Mouse (Mus musculus) heart, postnatal 0 days (tissue): ENCODE results near the gene Tiam2. TPM values are rescaled to one million over a fixed set of nuclear protein-coding genes. Genes with fewer than 3 reads are reported as not detected.

Experiments used
- ATAC-seq: fragments of 200-750 bp; cut with Nextera tagmentation; 2 replicates; pipeline ENCODE4 v1.8.0; 2017; ENCODE audit warnings: low read depth, moderate number of reproducible peaks, moderate library complexity; ENCODE audit not compliant: insufficient read depth
- DNase-seq: peaks from one replicate; pipeline ENCODE4 v3.0.0-alpha.2; 2016; ENCODE audit warnings: low spot score
- H3K27ac ChIP-seq: fragments of 300-500 bp; sonication (generic); 2 replicates; pipeline ENCODE4 v1.5.1; 2014; ENCODE audit warnings: low read depth, mild to moderate bottlenecking
- H3K27me3 ChIP-seq: fragments of 300-500 bp; sonication (generic); 2 replicates; pipeline ENCODE4 v1.6.1; 2014; ENCODE audit warnings: low read length, mixed read lengths; ENCODE audit not compliant: control insufficient read depth, insufficient read depth
- H3K36me3 ChIP-seq: fragments of 300-500 bp; sonication (generic); replicated peaks from 2 replicates; pipeline ENCODE4 v1.6.1; 2014; ENCODE audit warnings: low read length, mixed read lengths; ENCODE audit not compliant: control insufficient read depth, insufficient read depth
- H3K4me1 ChIP-seq: fragments of 300-500 bp; sonication (generic); 2 replicates; pipeline ENCODE4 v1.6.1; 2014; ENCODE audit warnings: antibody characterized with exemption; ENCODE audit not compliant: control insufficient read depth, insufficient read depth
- H3K4me2 ChIP-seq: fragments of 300-500 bp; sonication (generic); 2 replicates; pipeline ENCODE4 v1.6.1; 2014; ENCODE audit warnings: low read depth, mild to moderate bottlenecking, low read length, moderate library complexity
- H3K4me3 ChIP-seq: fragments of 300-500 bp; sonication (generic); 2 replicates; pipeline ENCODE4 v1.5.1; 2014; ENCODE audit warnings: low read depth, low read length
- H3K9ac ChIP-seq: fragments of 300-500 bp; sonication (generic); replicated peaks from 2 replicates; pipeline ENCODE4 v1.6.1; 2014; ENCODE audit warnings: low read depth, low read length, mixed read lengths
- H3K9me3 ChIP-seq: fragments of 300-500 bp; sonication (generic); replicated peaks from 2 replicates; pipeline ENCODE4 v1.6.1; 2016; ENCODE audit warnings: low read length; ENCODE audit not compliant: control insufficient read depth
- CTCF ChIP-seq: IDR thresholded peaks from 2 replicates; pipeline ENCODE4 v1.5.1; 2016; ENCODE audit warnings: antibody characterized with exemption, control low read depth, low read depth
- EP300 ChIP-seq: IDR thresholded peaks from 2 replicates; pipeline ENCODE4 v1.6.1; 2016; ENCODE audit warnings: antibody characterized with exemption, low read depth
- WGBS: fragments of 180-500 bp; shearing (Covaris S2); extraction: QIAGEN DNeasy Blood & Tissue Kit; methylation state at CpG from one replicate; pipeline ENCODE4 v1.1.7; 2014; 5-methylcytosine and 5-hydroxymethylcytosine counted together
- polyA plus RNA-seq: library from polyadenylated mRNA; unstranded; fragments of >200 nt; fragmentation: Nextera tagmentation; extraction: Ambion mirVana; gene quantifications from 2 replicates; pipeline ENCODE4 v1.2.1, GENCODE M21; 2015
- total RNA-seq: library from RNA; depleted of rRNA; stranded (reverse); fragments of >200 nt; gene quantifications from 2 replicates; pipeline ENCODE4 v1.2.3, GENCODE M21; 2014; ENCODE audit warnings: low replicate concordance

Gene Tiam2
- total and polyA plus RNA-seq, 2 experiments from 2014 or later, result 1.7 to 3.6 TPM

DNA sequence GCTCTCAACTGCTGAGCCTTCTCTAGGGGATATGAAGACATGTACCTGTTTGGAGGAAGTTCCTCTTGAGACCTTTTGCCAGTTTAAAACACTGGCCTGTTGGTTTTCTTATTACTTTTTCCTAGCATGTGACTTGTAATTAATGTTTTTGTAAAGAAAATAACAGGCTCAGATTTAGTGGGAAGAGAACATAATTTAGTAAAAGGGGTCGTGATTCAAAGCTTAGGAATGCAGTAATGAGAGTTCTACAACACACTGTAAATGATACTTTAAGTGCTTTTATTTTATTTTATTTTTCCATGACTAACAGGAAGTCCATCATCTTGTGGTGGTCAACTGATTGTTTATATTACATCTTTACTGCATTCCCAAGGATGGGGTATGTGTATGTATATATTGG lies 42.0 kb downstream of the Tiam2 start:
- Histone ChIP-seq H3K27me3 (no peaks in the 10 kb centered on the region), H3K4me1 (no peaks in the 10 kb centered on the region), H3K9ac (no peak overlapping the region), H3K4me2 (no peak overlapping the region), H3K4me3 (no peak overlapping the region), H3K36me3 (no peaks in the 10 kb centered on the region), H3K27ac (no peak overlapping the region), H3K9me3 (no peaks in the 10 kb centered on the region)
- DNase-seq (no peak), ATAC-seq (no peak)
- WGBS, result 63% methylated on average over 1 of the region's 1 CpGs
- TF ChIP-seq CTCF (no peak), EP300 (no peak)

GRCm38 (mm10) chr17:3369631-3370030 lies 43.3 kb downstream of the Tiam2 start:
- 79% methylated on average over 4 of the region's 4 CpGs for WGBS
- no peak for TF ChIP-seq EP300
- no peak for TF ChIP-seq CTCF
- Histone ChIP-seq H3K4me3 (no peak overlapping the region), H3K36me3 (no peaks in the 10 kb centered on the region), H3K4me1 (no peaks in the 10 kb centered on the region), H3K9ac (no peak overlapping the region), H3K9me3 (no peaks in the 10 kb centered on the region), H3K4me2 (no peak overlapping the region), H3K27me3 (no peaks in the 10 kb centered on the region), H3K27ac (no peak overlapping the region)
- ATAC-seq, result no peak
- no peak for DNase-seq

DNA sequence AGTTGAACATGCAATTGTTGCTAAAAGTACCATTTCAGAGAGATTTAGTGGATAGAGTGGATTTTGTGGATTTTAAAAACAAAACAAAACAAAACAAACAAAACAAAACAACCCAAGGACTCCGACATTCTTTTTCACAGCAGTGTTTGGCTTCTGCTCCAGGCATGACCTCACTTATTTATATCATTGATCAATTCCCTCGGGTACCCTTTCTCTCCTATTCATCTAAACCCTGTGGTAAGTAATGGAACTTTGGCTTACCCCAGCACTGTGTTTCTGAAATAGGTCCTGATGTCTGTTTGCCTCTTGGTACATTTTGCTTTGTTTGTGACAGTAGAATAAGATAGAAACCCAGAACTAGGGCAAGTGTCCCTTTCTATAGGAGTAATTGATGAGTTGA lies 52.2 kb downstream of the Tiam2 start:
- H3K27me3 ChIP-seq, result no peaks in the 10 kb centered on the region
- H3K4me2 ChIP-seq, result no peak overlapping the region
- no peaks in the 10 kb centered on the region for H3K9me3 ChIP-seq
- no peak for TF ChIP-seq CTCF
- no peak for TF ChIP-seq EP300
- H3K27ac ChIP-seq, result no peak overlapping the region
- ATAC-seq (no peak), DNase-seq (no peak)
- no peak overlapping the region for H3K4me3 ChIP-seq
- H3K4me1 ChIP-seq, result no peaks in the 10 kb centered on the region
- H3K36me3 ChIP-seq, result no peaks in the 10 kb centered on the region
- 46% methylated on average over 2 of the region's 2 CpGs for WGBS
- H3K9ac ChIP-seq, result no peak overlapping the region

GRCm38 (mm10) chr17:3379753-3380588 lies 53.6 kb downstream of the Tiam2 start:
- Histone ChIP-seq H3K36me3 (no peaks in the 10 kb centered on the region), H3K4me3 (no peak overlapping the region), H3K9ac (no peak overlapping the region), H3K9me3 (no peaks in the 10 kb centered on the region), H3K4me2 (no peak overlapping the region), H3K27ac (no peak overlapping the region), H3K4me1 (no peaks in the 10 kb centered on the region), H3K27me3 (no peaks in the 10 kb centered on the region)
- TF ChIP-seq EP300 (no peak), CTCF (no peak)
- 28% methylated on average over 8 of the region's 13 CpGs for WGBS
- ATAC-seq (no peak), DNase-seq (no peak)

DNA sequence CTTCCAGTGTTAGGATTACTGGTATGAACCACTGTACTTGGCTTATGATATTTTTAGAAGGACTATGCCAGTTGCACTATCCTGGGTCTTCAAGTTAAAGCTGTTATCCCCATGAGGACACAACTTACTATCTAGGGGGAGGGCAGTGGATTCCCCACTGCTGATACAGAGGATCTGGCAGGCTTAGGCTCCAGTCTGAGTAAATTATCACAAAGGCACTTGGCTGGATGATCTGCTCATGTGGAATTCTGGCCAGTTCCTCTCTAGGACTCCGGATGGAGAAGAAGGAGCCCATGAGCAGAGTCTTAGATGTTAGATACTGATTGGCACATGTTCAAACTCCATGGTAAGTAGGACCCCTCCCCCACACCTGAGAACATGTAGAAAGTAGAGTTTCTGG lies 59.0 kb downstream of the Tiam2 start:
- no peaks in the 10 kb centered on the region for H3K9me3 ChIP-seq
- ATAC-seq (no peak), DNase-seq (no peak)
- peaks cover 4% of the 10 kb centered on the region; the same call in 1 of the 2 replicates for H3K4me1 ChIP-seq
- TF ChIP-seq EP300 (no peak), CTCF (no peak)
- no peak overlapping the region for H3K4me2 ChIP-seq
- H3K4me3 ChIP-seq, result no peak overlapping the region
- 17% methylated on average over 1 of the region's 1 CpGs for WGBS
- H3K36me3 ChIP-seq, result no peaks in the 10 kb centered on the region
- H3K27me3 ChIP-seq, result no peaks in the 10 kb centered on the region
- H3K9ac ChIP-seq, result no peak overlapping the region
- no peak overlapping the region for H3K27ac ChIP-seq

- no peak for ATAC-seq
- Histone ChIP-seq H3K27ac (no peak overlapping the region), H3K4me1 (peaks cover 4% of the 10 kb centered on the region; the same call in 1 of the 2 replicates), H3K36me3 (no peaks in the 10 kb centered on the region), H3K9me3 (no peaks in the 10 kb centered on the region), H3K4me2 (no peak overlapping the region), H3K4me3 (no peak overlapping the region), H3K27me3 (no peaks in the 10 kb centered on the region), H3K9ac (no peak overlapping the region)
- no peak for TF ChIP-seq EP300
- no peak for TF ChIP-seq CTCF
- DNase-seq, result no peak
- 60% methylated on average over 4 of the region's 4 CpGs for WGBS
Measured at GRCm38 (mm10) chr17:3387819-3388218, 61.4 kb downstream of the Tiam2 start.
